Mouse (Mus musculus): ENCODE data around the gene Rhbdd1.

- TF ChIP-seq MAFK (IDR thresholded peaks at IDR 0.05; ENCODE audit: borderline replicate concordance, low read depth, low read length) (no peak), GATA1 (IDR thresholded peaks at IDR 0.05; ENCODE audit: low read depth, low read length) (no peak), MEF2A (IDR thresholded peaks at IDR 0.05; ENCODE audit: extremely low read depth, insufficient replicate concordance, low read depth, low read length, poor library complexity, severe bottlenecking) (no peak), CTCF (IDR thresholded peaks at IDR 0.05 in 2 of 3, conservative IDR thresholded peaks at IDR 0.05 in 1 of 3; ENCODE audit: control insufficient read depth in 1 of 3, insufficient read depth in 1 of 3, low read depth in 2 of 3, low read length in 3 of 3, poor library complexity in 1 of 3, severe bottlenecking in 1 of 3) (no peak), POLR2A (IDR thresholded peaks at IDR 0.05; ENCODE audit: control insufficient read depth in 1 of 2, insufficient read depth in 1 of 2, low read depth in 1 of 2, low read length in 2 of 2, poor library complexity in 1 of 2) (no peak), MYC (IDR thresholded peaks at IDR 0.05; ENCODE audit: low read depth, low read length) (no peak), TBP (IDR thresholded peaks at IDR 0.05; ENCODE audit: low read depth, low read length) (no peak), ZKSCAN1 (IDR thresholded peaks at IDR 0.05; ENCODE audit: low read depth, low read length) (no peak), NELFE (IDR thresholded peaks at IDR 0.05; ENCODE audit: low read depth, low read length) (no peak)
These were observed 152.6 kb downstream of the Rhbdd1 start for GRCm38 (mm10) chr1:82468872-82469271.

Data from MEL (cell line).